Mouse (Mus musculus) kidney, postnatal 0 days (tissue): ENCODE data around the gene Pofut1. TPM values are rescaled to one million over a fixed set of nuclear protein-coding genes. Genes with fewer than 3 reads are reported as not detected.

Experiments
- ATAC-seq: fragments of 200-750 bp; cut with Nextera tagmentation; replicated peaks from 2 replicates; pipeline ENCODE4 v1.8.0; 2017; ENCODE audit warnings: low read depth, moderate number of reproducible peaks, moderate TSS enrichment, moderate library complexity; ENCODE audit not compliant: low FRiP score
- DNase-seq: peaks from one replicate; pipeline ENCODE4 v3.0.0-alpha.2; 2016; ENCODE audit warnings: low spot score
- H3K27ac ChIP-seq: fragments of 300-500 bp; sonication (generic); 2 replicates; pipeline ENCODE4 v1.5.1; 2014; ENCODE audit warnings: mild to moderate bottlenecking
- H3K27me3 ChIP-seq: fragments of 300-500 bp; sonication (generic); 2 replicates; pipeline ENCODE4 v1.6.1; 2014; ENCODE audit warnings: low read length, mixed read lengths; ENCODE audit not compliant: insufficient read depth
- H3K36me3 ChIP-seq: fragments of 300-500 bp; sonication (generic); 2 replicates; pipeline ENCODE4 v1.6.1; 2014; ENCODE audit warnings: low read length, mixed read lengths; ENCODE audit not compliant: insufficient read depth
- H3K4me1 ChIP-seq: fragments of 300-500 bp; sonication (generic); replicated peaks from 2 replicates; pipeline ENCODE4 v1.6.1; 2014; ENCODE audit warnings: antibody characterized with exemption, low read length, mixed read lengths; ENCODE audit not compliant: insufficient read depth
- H3K4me2 ChIP-seq: fragments of 300-500 bp; sonication (generic); 2 replicates; pipeline ENCODE4 v1.6.1; 2014; ENCODE audit warnings: mild to moderate bottlenecking, low read length, moderate library complexity, mixed read lengths
- H3K4me3 ChIP-seq: fragments of 300-500 bp; sonication (generic); replicated peaks from 2 replicates; pipeline ENCODE4 v1.5.1; 2014; ENCODE audit warnings: low read depth, low read length
- H3K9ac ChIP-seq: fragments of 300-500 bp; sonication (generic); 2 replicates; pipeline ENCODE4 v1.6.1; 2014; ENCODE audit warnings: low read depth, low read length
- H3K9me3 ChIP-seq: fragments of 300-500 bp; sonication (generic); replicated peaks from 2 replicates; pipeline ENCODE4 v1.6.1; 2016; ENCODE audit warnings: low read length, inconsistent platforms, mixed read lengths
- CTCF ChIP-seq: IDR thresholded peaks from 2 replicates; pipeline ENCODE4 v1.5.1; 2016; ENCODE audit warnings: antibody characterized with exemption, low read depth, mild to moderate bottlenecking, moderate library complexity
- WGBS: fragments of 180-500 bp; shearing (Covaris S2); extraction: QIAGEN DNeasy Blood & Tissue Kit; methylation state at CpG from one replicate; pipeline ENCODE4 v1.1.7; 2014; 5-methylcytosine and 5-hydroxymethylcytosine counted together
- polyA plus RNA-seq: library from polyadenylated mRNA; unstranded; fragments of >200 nt; fragmentation: Nextera tagmentation; extraction: Ambion mirVana; gene quantifications from 2 replicates; pipeline ENCODE4 v1.2.1, GENCODE M21; 2015

The Pofut1 gene
- polyA plus RNA-seq, 1 experiment from 2014 or later, result 3.6 TPM

DNA sequence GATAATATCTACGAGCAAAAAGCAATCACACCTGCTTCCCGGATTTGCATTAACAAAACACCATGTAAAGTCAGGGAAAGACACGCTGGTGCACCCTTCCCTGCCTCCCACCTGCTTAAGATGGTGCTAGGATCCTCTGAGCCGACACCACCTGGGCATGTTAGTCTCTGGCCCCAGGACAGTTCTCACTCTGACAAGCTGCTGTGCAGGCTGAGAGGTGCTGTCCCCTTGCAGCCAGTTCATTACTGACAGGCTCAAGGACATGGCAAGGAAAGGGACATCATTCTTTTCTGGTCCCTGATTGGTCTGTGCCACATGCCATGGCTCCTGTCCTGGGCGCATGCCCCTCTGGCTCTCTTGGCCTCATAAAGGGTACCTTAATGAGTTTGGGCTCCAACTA is 12.8 kb upstream of the Pofut1 start:
- no peaks in the 10 kb centered on the region for H3K9me3 ChIP-seq
- no peak overlapping the region for H3K9ac ChIP-seq
- no peak for ATAC-seq
- no peaks in the 10 kb centered on the region for H3K27me3 ChIP-seq
- 73% methylated on average over 5 of the region's 5 CpGs for WGBS
- no peak overlapping the region for H3K4me3 ChIP-seq
- DNase-seq, result no peak
- peaks cover 45% of the 10 kb centered on the region for H3K36me3 ChIP-seq
- H3K4me2 ChIP-seq, result no peak overlapping the region
- TF ChIP-seq CTCF, result no peak
- H3K4me1 ChIP-seq, result peaks cover 12% of the 10 kb centered on the region; the same call in 1 of the 2 replicates
- H3K27ac ChIP-seq, result no peak overlapping the region

- ATAC-seq (no peak), DNase-seq (no peak)
- TF ChIP-seq CTCF, result no peak
- H3K27me3 ChIP-seq, result no peaks in the 10 kb centered on the region
- no peak overlapping the region for H3K4me2 ChIP-seq
- no peak overlapping the region for H3K4me3 ChIP-seq
- peaks cover 13% of the 10 kb centered on the region; the same call in 1 of the 2 replicates for H3K4me1 ChIP-seq
- 50% methylated on average over 4 of the region's 4 CpGs for WGBS
- H3K36me3 ChIP-seq, result peaks cover 13% of the 10 kb centered on the region
- no peaks in the 10 kb centered on the region for H3K9me3 ChIP-seq
- no peak overlapping the region for H3K27ac ChIP-seq
- no peak overlapping the region for H3K9ac ChIP-seq
Measured at GRCm38 (mm10) chr2:153237193-153237592, 4.1 kb upstream of the Pofut1 start.

DNA sequence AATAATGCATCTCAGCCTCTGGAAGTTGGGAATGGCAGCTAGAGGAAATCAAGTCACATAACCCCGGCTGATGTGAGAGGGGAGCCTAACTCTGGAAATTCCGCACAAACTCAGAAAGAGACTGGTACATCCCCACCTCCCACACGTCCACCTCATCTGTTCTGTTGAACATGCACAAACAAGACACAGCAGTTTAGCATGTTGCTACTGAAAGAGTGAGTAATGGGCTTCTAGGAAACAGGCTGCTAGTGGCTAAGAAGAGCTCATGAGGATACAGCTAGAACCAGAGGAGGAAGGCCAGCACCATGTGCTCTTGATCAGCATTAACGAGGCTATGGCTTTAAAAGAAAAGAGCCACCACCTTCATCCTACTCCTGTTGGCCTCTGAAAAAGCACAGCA is 3.4 kb upstream of the Pofut1 start:
- no peak overlapping the region for H3K9ac ChIP-seq
- 50% methylated on average over 4 of the region's 4 CpGs for WGBS

DNA sequence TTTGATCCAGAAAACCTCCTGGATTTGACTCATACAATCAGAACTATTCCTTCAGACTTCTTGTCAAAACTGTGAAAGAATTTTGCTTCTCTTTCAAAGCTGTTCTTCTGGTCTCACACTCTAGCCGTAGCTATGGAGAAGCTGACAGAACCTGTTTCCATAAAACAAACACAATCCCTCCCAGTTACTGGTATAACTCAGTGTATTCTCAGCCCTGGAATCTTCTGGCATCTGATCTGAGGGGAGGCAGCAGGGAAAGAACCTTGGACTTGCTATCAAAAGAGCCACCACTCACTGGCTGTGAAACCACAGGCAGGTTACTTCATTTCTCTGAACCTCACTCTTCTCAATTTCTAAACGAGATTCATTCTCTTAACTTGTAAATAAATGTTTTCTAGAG is 2.9 kb upstream of the Pofut1 start:
- no peak for ATAC-seq
- Histone ChIP-seq H3K36me3 (peaks cover 8% of the 10 kb centered on the region; the same call in 1 of the 2 replicates), H3K4me1 (peaks cover 15% of the 10 kb centered on the region; the same call in 1 of the 2 replicates), H3K4me2 (no peak overlapping the region; the same call in 1 of the 2 replicates), H3K4me3 (no peak overlapping the region), H3K9me3 (no peaks in the 10 kb centered on the region), H3K9ac (no peak overlapping the region), H3K27me3 (no peaks in the 10 kb centered on the region), H3K27ac (0 out of 2 replicates have a peak overlapping the region, but pooled peaks have one; percentile 1)
- no peak for TF ChIP-seq CTCF
- WGBS, result 59% methylated on average over 2 of the region's 2 CpGs
- DNase-seq, result no peak

More for the DNA sequence above, 3.4 kb upstream of the Pofut1 start:
- TF ChIP-seq CTCF, result no peak
- Histone ChIP-seq H3K4me1 (peaks cover 15% of the 10 kb centered on the region; the same call in 1 of the 2 replicates), H3K9me3 (no peaks in the 10 kb centered on the region), H3K4me2 (no peak overlapping the region), H3K27ac (0 out of 2 replicates have a peak overlapping the region, but pooled peaks have one; percentile 1), H3K27me3 (no peaks in the 10 kb centered on the region), H3K36me3 (peaks cover 9% of the 10 kb centered on the region; the same call in 1 of the 2 replicates), H3K4me3 (no peak overlapping the region)
- no peak for ATAC-seq
- no peak for DNase-seq

DNA sequence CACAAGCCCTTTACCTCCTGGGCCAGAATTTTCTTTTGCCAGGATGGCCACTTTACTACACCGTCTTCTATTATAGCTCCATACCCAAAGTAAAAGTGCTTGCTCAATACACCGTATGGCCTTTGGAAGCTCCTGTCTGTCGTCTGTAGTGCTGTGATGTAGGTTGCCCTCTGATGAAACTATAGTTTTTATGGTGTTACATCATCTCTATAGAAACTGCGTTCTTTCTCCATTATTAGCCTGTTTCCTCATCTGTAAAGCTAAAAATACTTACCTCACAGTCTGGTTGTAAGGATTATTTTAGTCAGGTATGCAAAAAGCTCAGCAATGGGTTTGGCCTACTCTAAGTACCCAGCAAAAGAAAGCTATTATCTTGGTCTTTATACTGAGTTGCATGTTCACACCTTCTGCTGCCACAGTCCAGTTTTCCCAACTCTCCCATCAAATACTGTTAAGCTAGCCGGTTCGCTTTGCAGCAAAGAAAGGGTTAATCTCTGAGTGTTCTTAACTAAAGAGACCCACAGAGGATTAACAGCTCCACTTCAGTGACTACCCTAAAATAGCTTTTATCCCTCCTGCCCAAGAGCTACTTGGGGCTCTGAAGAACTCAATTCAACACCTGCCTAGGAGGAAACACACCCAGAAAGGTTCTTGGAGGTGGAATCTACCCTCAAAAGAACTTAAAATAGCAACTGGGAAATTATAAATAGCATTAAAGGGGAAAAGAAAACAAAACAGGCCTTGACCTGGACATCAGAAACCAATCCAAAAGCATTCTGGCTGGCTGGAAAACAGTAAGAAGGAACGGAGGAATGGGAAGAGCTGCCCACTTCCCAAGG is 2.1 kb upstream of the Pofut1 start:
- peaks cover 4% of the 10 kb centered on the region; the same call in 1 of the 2 replicates for H3K36me3 ChIP-seq
- H3K4me1 ChIP-seq, result peaks cover 15% of the 10 kb centered on the region; the same call in 1 of the 2 replicates
- H3K27ac ChIP-seq, result peak overlapping the region; percentile 95
- peak overlapping the region; percentile 99 for H3K4me3 ChIP-seq
- 59% methylated on average over 7 of the region's 7 CpGs for WGBS
- no peaks in the 10 kb centered on the region for H3K27me3 ChIP-seq
- H3K9me3 ChIP-seq, result no peaks in the 10 kb centered on the region
- peak overlapping the region; percentile 99; the same call in 1 of the 2 replicates for H3K9ac ChIP-seq
- ATAC-seq (no peak), DNase-seq (no peak)
- no peak for TF ChIP-seq CTCF
- H3K4me2 ChIP-seq, result peak overlapping the region; percentile 90

GRCm38 (mm10) chr2:153239860-153240480 is 1.4 kb upstream of the Pofut1 start:
- Histone ChIP-seq H3K4me3 (peak overlapping the region; percentile 99), H3K4me1 (peaks cover 15% of the 10 kb centered on the region; the same call in 1 of the 2 replicates), H3K9me3 (no peaks in the 10 kb centered on the region), H3K9ac (peak overlapping the region; percentile 99), H3K27me3 (no peaks in the 10 kb centered on the region), H3K4me2 (peak overlapping the region; percentile 90), H3K27ac (peak overlapping the region; percentile 95), H3K36me3 (peaks cover 4% of the 10 kb centered on the region; the same call in 1 of the 2 replicates)
- ATAC-seq, result no peak
- WGBS, result 4% methylated on average over 20 of the region's 22 CpGs
- no peak for TF ChIP-seq CTCF
- peak; percentile 68 for DNase-seq
